Mouse (Mus musculus) ZHBTc4 (cell line): ENCODE data around the gene Mypop.
A peak's percentile ranks its signal among the peaks of the same experiment; 100 is the strongest.

Experiments
- DNase-seq: peaks from one replicate; pipeline ENCODE4 v3.0.0-alpha.2; 2011; ENCODE audit warnings: low read depth, low spot score

Gene Mypop

DNA sequence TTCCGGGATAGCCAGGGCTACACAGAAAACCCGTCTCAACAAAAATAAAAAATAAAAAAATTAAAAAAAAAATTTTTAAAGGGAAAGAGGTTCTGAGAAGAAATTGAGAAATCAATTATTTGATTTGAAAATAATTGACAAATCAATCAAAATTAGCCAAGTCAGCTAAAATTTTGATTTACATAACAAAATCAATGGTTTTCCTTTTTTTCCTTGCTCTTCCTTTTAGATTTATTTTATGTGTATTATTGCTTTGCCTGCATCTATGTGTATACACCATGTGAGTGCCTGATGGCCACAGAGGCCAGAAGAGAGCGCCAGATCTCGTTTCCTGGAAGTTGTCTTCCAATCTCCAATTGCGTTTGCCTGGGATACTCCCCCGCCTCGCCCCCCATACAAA is 26.9 kb downstream of the Mypop start:
- no peak for DNase-seq

GRCm38 (mm10) chr7:19021048-19021447 is 30.0 kb downstream of the Mypop start:
- DNase-seq: no peak

DNA sequence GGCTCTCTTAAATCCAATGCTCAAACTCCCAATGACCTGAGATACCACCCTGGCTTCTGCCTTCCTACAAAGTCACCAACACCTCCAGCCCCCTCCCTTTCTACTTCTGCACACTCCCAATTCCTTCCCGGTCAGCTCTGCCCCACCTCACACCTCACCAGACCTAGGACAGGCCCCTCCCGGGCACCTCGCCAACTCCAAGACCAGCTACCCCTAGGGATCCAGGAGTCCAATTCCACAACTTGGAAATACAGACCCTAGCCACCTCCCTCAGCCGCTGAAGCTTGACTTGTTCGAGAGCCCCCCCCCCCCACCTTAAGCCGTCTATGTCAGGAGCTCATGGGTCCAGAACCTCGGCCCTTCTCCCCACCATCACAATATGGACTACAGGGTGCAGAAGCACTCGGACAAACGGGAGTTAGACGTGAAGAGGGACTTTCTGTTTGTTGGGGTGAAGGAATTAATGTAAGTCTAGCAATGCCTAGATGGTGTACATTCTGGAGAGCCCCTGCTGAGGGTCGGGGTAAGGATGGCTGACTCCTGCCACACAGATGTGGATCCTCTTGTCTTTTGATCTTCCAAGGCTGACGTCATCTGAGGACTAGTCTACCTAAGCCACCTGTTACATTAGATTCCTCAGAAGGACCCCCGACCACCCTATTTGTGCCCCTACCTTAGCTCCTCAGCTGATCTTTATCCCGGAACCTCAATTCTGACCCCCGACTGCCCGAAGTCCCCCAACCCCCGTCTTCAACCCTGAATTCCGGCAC is 31.3 kb downstream of the Mypop start:
- DNase-seq: no peak

- DNase-seq: peak; percentile 81
Measured at GRCm38 (mm10) chr7:19023357-19023814, 32.3 kb downstream of the Mypop start, which contains the start of gene Foxa3. Gene Foxa3 (minus strand): TSS chr7:19023538.

DNA sequence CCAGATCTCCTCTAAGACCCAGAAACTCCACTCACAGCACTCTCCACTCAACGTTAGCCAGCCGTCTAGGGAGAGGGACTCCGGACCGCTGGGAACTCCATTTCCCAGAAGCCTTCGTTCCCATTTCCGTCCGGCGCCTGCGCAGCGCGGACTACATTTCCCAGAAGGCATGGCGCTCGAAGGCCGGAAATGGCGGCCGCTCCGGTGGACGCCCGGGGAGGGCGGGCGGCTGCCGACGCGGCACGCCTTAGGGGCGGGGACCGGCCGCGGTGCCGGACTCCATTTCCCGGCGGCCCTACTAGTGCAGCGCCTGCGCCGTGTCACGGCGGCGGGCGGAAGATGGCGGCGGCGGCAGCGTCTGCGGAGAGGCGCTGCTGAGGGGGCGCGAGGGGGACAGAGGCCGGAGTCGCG is 33.1 kb downstream of the Mypop start, which contains the start of gene Sympk:
TSS of gene Sympk (plus strand) at position 282 of the 411 bp plus-strand sequence.
- DNase-seq: peak; percentile 98

- peak; percentile 58 for DNase-seq
Measured at GRCm38 (mm10) chr7:19024581-19025255, 33.7 kb downstream of the Mypop start.

DNA sequence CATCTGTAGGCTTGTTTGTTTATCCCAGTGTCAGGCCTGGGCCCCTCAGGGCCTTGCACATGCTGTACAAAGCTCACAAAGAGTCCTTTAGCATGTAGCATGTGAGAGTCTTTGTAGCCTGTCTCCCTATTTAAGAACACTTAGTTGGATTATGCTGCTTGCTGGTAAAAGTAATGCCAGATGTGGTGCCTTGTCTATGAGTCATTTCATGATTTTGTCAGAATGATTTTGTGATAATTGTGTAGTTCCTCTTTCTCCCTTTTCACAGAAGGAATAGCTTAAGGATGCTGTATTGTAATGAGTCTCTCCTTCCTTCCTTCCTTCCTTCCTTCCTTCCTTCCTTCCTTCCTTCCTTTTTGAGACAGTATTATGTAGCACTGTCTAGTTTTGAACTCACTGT is 37.0 kb downstream of the Mypop start:
- no peak for DNase-seq

DNA sequence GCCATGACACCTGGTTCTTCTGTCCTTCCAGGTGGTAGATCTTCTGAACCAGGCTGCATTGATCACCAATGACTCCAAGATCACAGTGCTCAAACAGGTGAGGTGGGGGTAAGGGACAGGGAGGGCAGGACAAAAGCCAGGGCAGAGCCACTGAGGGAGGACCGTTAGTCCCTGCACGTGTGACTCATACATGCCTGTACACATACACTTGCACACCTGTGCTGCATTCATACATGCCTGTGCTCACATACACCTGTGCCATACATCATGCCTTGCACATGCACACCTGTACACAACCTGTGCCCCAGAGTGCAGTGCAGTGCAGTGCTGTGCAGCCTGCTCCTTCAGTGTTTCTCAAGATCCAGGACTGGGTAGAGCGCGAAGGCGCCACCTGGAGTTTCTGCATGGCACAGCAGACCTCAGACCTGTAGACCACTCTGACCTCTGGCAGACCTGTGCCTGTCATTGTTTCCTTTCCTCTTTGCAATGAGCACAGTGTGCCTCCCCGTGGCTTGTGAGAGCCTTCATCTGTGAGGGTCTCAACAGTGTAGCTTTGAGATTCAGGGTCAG is 38.1 kb downstream of the Mypop start:
- DNase-seq: peak; percentile 85

DNA sequence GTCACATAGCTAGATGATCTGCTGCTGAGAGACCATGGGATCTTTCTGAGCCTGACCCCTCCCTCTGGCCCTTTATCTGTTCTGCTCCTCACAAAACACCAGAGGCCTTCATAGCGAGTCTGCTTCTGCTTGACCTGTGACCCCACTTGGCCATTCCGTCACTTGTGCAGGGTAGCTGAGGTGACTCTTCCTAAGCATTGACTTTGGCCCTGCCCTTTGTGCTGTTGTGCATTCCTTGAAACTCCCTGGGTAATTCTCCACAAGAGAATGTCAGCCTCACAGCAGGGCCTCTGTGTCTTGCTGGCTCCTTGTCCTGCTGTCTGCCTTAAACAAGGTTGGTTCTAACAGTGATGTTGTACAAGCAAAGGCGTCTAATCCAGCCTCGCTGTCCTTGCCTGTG is 40.6 kb downstream of the Mypop start:
- peak; percentile 46 for DNase-seq

DNA sequence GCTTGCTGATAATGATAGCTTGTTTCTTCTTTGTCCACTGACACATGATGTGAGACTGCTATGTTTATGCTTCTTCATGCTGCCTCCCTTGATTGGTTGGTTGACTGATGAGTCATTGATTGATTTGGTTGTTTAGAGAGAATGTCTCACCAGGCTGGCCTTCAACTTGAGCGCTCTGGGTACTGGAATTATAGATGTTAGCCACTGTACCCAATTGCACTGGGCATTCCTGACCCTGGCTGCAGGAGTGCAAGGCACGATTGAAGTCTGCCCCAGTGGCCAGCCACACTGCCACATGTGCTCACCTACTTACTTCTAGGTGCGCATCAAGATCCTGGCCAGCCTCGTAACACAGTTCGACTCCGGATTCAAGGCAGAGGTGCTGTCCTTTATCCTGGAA is 53.6 kb downstream of the Mypop start:
- DNase-seq: no peak

DNA sequence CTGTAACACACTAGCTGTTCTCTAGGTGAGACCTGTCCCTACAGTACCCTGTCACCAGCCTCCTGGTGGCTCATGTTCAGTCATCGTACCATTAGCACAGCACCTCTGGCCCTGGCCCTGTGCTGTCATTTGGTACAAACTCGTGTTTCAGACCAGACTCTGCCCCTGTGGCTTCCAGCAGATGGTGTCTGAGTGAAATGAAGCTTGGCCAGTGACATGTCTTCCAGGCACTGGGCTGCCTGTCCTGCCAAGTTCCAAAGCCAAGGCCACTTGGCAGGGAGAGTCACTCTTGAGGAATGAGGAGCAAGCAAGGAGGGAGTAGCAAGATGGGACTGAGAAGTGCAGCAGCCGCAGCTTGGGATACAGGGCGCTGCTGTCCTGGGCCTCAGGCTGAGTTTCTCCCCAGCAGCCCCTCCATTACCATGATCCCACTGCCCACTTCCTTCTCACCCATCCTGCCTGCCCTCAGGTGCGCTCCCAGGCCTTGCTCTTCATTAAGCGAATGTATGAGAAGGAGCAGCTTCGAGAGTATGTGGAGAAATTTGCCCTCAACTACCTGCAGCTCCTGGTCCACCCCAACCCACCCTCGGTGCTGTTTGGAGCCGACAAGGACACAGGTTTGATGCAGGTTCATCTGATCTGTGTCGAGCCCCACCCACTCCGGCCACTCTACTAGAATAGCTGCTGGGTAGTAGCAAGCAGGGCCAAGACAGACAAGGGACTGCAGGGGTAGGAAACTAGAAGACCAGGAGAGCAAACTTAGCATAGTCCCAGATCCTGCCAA is 55.4 kb downstream of the Mypop start:
- DNase-seq: no peak

- no peak for DNase-seq
Measured at GRCm38 (mm10) chr7:19048006-19048527, 57.0 kb downstream of the Mypop start.

- DNase-seq: no peak
Measured at GRCm38 (mm10) chr7:19049252-19049651, 58.2 kb downstream of the Mypop start.

- no peak for DNase-seq
Measured at GRCm38 (mm10) chr7:19050172-19050571, 59.1 kb downstream of the Mypop start.

DNA sequence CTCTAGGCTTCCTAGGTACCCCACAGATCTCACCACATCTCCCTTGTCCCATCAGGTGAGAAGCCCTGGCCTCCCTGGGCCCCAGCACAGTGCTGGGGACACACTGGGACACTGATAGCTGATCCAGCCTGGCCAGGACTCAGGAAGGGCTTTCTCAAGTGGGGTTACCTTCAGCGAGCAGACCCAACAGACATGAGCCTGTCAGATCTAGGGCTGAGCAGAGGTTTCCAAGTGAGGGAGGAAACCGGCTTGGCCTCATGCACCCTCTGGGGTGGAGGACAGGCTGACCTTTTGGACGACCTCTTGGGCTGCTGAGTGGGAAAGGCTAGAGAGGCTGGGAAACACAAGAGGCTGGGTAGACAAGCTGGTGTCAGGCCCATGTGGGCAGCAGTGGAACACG is 60.1 kb downstream of the Mypop start:
- DNase-seq: no peak
